Mouse (Mus musculus) layer of hippocampus, adult 9-11 months (tissue): Measurements from ENCODE around the gene Npvf.
"Not testable (repeated sequence)": the region's sequence is repeated elsewhere in the genome, so short reads cannot be mapped to it uniquely, and the experiment has no call there.

Experiments
- DNase-seq: peaks from one replicate; pipeline ENCODE4 v3.0.0; 2022

Npvf gene

DNA sequence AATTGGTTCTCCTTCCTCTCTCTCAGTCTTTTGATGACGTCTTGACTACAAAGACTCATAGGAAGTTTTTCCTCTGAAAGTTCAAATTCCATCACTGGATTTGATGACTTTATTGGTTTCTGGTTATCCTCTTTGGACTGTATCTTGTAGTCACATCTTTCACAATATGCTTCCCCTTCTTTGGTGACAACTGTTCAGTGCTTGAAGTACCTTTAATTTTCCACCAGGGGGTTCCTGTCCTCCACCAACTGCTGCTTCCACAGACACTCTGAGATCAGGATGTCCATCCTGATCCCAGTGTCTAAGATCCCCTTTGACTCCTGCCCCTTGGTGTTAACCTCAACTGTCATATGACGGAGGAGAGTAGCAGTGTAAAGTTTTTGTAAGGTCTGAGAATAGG is 28.1 kb downstream of the Npvf start:
- not testable (repeated sequence) for DNase-seq

DNA sequence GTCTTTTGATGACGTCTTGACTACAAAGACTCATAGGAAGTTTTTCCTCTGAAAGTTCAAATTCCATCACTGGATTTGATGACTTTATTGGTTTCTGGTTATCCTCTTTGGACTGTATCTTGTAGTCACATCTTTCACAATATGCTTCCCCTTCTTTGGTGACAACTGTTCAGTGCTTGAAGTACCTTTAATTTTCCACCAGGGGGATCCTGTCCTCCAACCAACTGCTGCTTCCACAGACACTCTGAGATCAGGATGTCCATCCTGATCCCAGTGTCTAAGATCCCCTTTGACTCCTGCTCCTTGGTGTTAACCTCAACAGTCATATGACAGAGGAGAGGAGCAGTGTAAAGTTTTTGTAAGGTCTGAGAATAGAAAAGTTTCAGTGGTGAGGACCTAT is 36.0 kb downstream of the Npvf start:
- DNase-seq: not testable (repeated sequence)

GRCm38 (mm10) chr6:50601620-50602019 is 52.6 kb downstream of the Npvf start:
- no peak for DNase-seq
